Mouse (Mus musculus): ENCODE measurements at regions not wholly inside any gene's neighbourhood (a gene's known extent, or its start where the extent isn't known, plus 50 kb on each side); places are given as distances from the start of the nearest gene placed in this dataset.

GRCm38 (mm10) chr2:48423861-48424442 lies 390.0 kb upstream of the Acvr2a start:
- TF ChIP-seq CTCF (IDR thresholded peaks at IDR 0.05; ENCODE audit: low read depth) (no peak), EP300 (IDR thresholded peaks at IDR 0.05; ENCODE audit: low read depth) (no peak)

Data from liver, postnatal 0 days (tissue).